Mouse (Mus musculus) kidney, postnatal 25 days (tissue): ENCODE measurements around the gene Gm3594.
"Not testable (repeated sequence)": the region's sequence is repeated elsewhere in the genome, so short reads cannot be mapped to it uniquely, and the experiment has no call there.

Source experiments
- DNase-seq, 2 experiments: peaks; one replicate each; pipeline ENCODE4 v3.0.0; 2021; ENCODE audit warnings: mixed read lengths in 2 of 2

Gm3594 gene

GRCm38 (mm10) chr14:6444511-6444910 is at the start of gene Gm3594:
Gene Gm3594 (minus strand): TSS chr14:6444611.
- DNase-seq = not testable (repeated sequence)

- not testable (repeated sequence) for DNase-seq
Observed at GRCm38 (mm10) chr14:6486331-6486730, 41.9 kb upstream of the Gm3594 start.

- DNase-seq = not testable (repeated sequence)
Observed at GRCm38 (mm10) chr14:6485541-6485940, 41.1 kb upstream of the Gm3594 start.

- DNase-seq = peak; percentile 7 to 58
Observed at GRCm38 (mm10) chr14:6482126-6482525, 37.7 kb upstream of the Gm3594 start.

- DNase-seq = not testable (repeated sequence)
Observed at GRCm38 (mm10) chr14:6471856-6472255, 27.4 kb upstream of the Gm3594 start.

GRCm38 (mm10) chr14:6440774-6441173 is 3.6 kb downstream of the Gm3594 start:
- peak in 1 of 2 experiments; percentile 0 for DNase-seq

- DNase-seq = peak; percentile 1 to 34
Observed at GRCm38 (mm10) chr14:6440206-6440605, 4.2 kb downstream of the Gm3594 start.

- peak; percentile 4 to 82 for DNase-seq
Observed at GRCm38 (mm10) chr14:6426766-6427165, 17.6 kb downstream of the Gm3594 start.

GRCm38 (mm10) chr14:6426353-6426752 is 18.1 kb downstream of the Gm3594 start:
- peak; percentile 13 to 52 for DNase-seq

GRCm38 (mm10) chr14:6412382-6412781 is 32.0 kb downstream of the Gm3594 start, which contains the start of gene Gm3591:
Gene Gm3591 (minus strand): TSS chr14:6412482.
- not testable (repeated sequence) for DNase-seq

- DNase-seq = not testable (repeated sequence)
Observed at GRCm38 (mm10) chr14:6390219-6390618, 54.2 kb downstream of the Gm3594 start, which contains the start of gene Gm16440. Gene Gm16440 (minus strand): TSS chr14:6390319.
